Mouse (Mus musculus) kidney, postnatal 25 days (tissue): ENCODE results near the gene Atpif1.
"Not testable (repeated sequence)": the region's sequence is repeated elsewhere in the genome, so short reads cannot be mapped to it uniquely, and the experiment has no call there.

ENCODE experiments used
- DNase-seq, 2 experiments: peaks; one replicate each; pipeline ENCODE4 v3.0.0; 2021; ENCODE audit warnings: mixed read lengths in 2 of 2

Atpif1 gene

DNA sequence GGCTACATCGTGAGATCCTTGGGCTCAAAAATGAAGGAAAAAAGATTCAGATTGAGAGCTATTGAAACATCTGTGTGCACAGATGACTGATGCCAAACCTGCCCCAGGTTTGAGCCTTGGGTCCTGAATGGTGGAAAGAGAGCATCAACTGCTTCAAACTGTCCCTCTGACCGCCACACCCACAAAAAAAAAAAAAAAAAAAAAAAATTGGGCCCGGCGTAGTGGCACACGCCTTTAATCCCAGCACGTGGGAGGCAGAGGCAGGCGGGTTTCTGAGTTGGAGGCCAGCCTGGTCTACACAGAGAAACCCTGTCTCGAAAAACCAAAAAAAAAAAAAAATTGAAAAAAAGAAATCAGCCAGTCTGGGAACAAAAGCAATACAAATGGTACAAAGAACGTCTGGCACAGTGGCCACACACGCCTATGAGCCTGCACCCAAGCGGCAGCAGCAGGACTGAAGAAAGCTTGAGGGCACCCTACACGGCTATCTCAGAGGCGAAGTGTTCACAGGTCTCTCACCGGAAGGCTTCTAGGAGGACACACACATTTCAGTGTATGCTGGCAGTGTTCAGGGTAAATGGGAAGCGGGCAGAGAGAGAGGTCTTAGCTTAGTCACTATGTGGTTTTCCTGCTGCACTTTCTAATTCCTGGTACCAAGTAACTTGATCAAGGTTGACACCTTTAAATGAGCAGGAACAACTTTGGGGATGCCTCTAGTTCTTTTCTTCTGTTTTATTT, 43.0 kb downstream of the Atpif1 start:
- DNase-seq = no peak

DNA sequence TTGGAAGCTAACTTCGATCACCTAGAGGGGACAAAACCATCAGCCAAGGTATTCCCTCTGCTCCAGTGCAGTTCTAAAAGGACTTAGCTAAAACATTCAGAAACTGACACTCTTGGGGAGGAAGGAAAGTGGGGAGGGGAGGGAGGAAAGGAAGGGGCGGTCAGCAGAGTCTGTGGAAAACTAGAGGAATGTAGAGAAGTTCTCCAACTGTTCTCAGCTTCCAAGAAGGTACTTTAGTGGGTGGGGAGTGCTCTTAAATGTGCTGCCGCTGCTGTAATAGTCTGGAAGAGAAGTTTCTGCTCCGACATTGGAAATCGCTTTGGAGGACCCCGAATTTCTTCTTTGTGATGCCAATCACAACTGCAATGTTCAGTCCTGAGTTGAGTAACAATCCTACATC, 44.5 kb downstream of the Atpif1 start:
- DNase-seq = no peak

DNA sequence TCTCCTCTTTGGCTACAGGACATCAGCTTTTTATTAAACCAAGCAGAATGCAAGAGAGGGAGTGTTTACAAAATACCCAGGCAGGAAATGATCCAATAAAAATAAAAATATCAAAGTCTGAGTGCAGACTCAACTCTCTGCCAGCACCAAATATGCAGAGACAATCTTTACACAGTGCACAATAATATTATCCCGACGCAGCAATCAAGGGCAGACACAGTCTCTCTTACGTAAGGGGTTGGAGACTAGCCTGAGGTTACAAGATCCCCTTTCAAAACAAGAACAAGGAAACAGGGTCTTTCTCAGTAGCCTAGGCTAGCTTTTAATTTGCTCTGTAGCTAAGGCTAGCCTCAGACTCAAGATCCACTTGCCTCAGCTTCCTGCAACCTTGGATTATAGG, 44.9 kb downstream of the Atpif1 start:
- DNase-seq = no peak

DNA sequence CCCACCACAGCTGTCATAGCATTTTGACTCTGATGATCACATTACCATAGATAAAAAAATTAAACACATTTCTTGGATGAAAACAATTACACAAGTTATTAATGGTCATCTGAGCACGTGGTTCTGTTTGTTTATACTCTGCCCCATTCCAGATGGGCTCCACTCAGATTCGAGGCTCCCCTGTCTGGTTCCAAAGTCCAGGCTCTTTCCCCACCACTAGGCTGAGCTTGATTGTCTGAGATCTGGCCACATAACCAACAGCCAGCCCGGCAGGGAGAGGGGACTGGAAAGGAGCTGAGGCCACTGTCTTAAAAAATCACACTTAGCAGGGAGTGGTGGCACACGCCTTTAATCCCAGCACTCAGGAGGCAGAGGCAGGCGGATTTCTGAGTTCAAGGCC, 48.6 kb downstream of the Atpif1 start:
- peak; percentile 54 to 82 for DNase-seq

DNA sequence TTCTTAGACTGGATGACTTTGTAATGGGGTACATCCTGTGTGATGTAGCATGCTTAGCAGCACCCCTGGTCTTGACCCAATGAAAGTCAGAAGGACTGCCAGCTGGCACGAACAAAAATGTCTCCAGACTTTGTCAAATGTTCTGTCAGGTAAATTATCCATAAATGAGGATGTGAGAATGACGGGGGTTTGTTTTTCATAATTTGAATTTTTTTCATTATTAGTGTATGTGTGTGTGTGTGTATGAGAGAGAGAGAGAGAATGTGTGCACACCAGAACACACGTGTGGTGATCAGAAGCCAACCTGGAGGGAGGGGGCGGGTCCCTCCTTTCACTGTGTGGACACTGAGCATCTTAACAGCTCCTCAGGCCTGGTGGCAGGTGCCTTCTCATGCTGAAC, 49.2 kb downstream of the Atpif1 start:
- no peak for DNase-seq

DNA sequence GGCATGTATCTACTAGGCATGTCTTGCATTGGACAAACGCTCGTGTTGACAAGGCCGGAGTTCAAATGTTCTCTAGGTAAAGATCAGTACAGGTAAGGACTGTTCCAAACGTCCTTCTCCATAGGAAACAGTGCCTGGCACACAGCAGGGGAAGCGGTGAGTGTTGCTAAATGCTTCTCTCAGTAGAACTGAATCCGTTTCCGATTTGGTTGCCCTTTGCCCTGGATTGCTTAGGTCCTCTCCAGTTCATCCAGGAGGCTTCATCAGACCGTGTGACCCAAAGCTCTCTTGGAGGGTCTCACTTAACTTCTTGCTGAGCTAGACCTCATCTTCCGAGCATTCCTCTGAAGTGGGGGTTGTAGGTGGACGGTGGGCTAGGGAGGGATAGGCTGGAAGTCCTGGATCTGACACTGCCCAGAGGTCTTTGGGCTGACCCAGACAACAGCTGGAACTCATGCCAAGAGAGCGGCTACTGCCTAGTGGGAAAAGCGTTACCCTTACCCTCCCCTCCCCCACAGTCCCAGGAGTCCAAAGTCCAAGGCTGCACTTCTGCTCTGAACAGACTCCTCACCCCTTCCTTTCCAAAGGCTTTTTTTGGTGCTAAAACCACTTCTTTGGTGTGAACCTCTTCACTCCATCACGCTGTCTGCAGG, 50.4 kb downstream of the Atpif1 start:
- peak; percentile 92 to 94 for DNase-seq

DNA sequence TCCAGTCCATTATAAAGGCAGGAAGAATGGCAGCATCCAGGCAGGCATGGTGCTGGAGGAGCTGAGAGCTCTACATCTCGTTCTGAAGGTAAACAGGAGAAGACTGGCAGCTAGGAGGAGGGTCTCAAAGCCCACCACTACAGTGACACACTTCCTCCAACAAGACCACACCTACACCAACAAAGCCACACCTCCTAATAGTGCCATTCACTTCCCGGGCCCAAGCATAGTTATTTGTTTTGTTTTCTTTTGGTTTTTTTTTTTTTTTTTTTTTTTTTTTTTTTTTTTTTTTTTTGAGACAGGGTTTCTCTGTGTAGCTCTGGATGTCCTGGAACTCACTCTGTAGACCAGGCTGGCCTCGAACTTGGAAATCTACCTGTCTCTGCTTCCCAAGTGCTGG, 51.4 kb downstream of the Atpif1 start:
- not testable (repeated sequence) for DNase-seq
